Mouse (Mus musculus): Measurements from ENCODE around the gene Ormdl3.

DNA sequence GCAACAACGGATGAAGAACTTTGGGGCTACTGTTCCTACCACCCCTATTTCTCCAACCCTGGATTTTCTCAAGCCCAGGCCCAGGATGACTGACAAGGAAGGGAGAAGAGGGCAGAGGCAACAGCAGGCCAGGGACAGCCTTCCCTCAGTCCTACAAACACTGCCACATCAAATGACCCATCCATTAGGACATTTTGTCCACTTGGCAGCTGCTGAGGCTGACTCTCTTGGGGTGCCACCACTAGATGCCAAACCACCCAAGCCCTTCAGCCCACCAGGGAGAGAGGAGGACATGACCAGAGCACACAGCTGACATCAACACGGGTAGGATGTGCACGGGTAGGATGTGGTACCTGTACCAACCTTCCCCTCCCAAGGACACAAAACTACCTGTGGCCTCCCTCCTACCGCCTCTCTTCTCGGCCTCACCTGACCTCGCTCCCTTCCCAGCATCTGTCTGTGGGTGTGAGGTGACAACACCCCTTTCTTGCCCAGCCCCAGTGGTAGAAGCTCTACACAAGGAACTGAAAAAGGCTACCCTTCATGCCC lies 2.5 kb downstream of the Ormdl3 start:
- TF ChIP-seq CTCF (IDR thresholded peaks at IDR 0.05): no peak
- TF ChIP-seq POLR2A (IDR thresholded peaks at IDR 0.05; ENCODE audit: insufficient read depth, low read depth, low read length): no peak
- no peak for TF ChIP-seq EP300 (IDR thresholded peaks at IDR 0.05; ENCODE audit: insufficient read depth, low read depth, low read length)

All from heart, adult 2 months (tissue).